Mouse (Mus musculus) mesoderm, embryonic 11.5 days (tissue): ENCODE results near the gene Mrps35.

Experiments
- DNase-seq: peaks from one replicate; pipeline ENCODE4 v3.0.0-alpha.2; 2012; ENCODE audit warnings: low read depth, low spot score

The Mrps35 gene

GRCm38 (mm10) chr6:147042291-147043290 lies at the start of gene Mrps35:
Gene Mrps35, plus strand, starts transcription at chr6:147042764.
- DNase-seq: peak; percentile 89

GRCm38 (mm10) chr6:146994236-146994635 lies 48.3 kb upstream of the Mrps35 start:
- peak; percentile 54 for DNase-seq

- DNase-seq: no peak
Observed at GRCm38 (mm10) chr6:146995391-146995790, 47.2 kb upstream of the Mrps35 start.

GRCm38 (mm10) chr6:146995878-146996277 lies 46.7 kb upstream of the Mrps35 start:
- DNase-seq: no peak

- DNase-seq: no peak
Observed at GRCm38 (mm10) chr6:146997006-146997405, 45.6 kb upstream of the Mrps35 start.

- DNase-seq: no peak
Observed at GRCm38 (mm10) chr6:146998710-146999109, 43.9 kb upstream of the Mrps35 start.

- no peak for DNase-seq
Observed at GRCm38 (mm10) chr6:146999302-146999701, 43.3 kb upstream of the Mrps35 start.

- DNase-seq: no peak
Observed at GRCm38 (mm10) chr6:146999755-147000154, 42.8 kb upstream of the Mrps35 start.

- DNase-seq: peak; percentile 56
Observed at GRCm38 (mm10) chr6:147008148-147008547, 34.4 kb upstream of the Mrps35 start.

GRCm38 (mm10) chr6:147010358-147010757 lies 32.2 kb upstream of the Mrps35 start:
- DNase-seq: no peak

GRCm38 (mm10) chr6:147010811-147011520 lies 31.6 kb upstream of the Mrps35 start:
- no peak for DNase-seq

GRCm38 (mm10) chr6:147011555-147011954 lies 31.0 kb upstream of the Mrps35 start:
- no peak for DNase-seq

GRCm38 (mm10) chr6:147011977-147012376 lies 30.6 kb upstream of the Mrps35 start:
- no peak for DNase-seq

- no peak for DNase-seq
Observed at GRCm38 (mm10) chr6:147013546-147013945, 29.0 kb upstream of the Mrps35 start.

- no peak for DNase-seq
Observed at GRCm38 (mm10) chr6:147017906-147018305, 24.7 kb upstream of the Mrps35 start.

- no peak for DNase-seq
Observed at GRCm38 (mm10) chr6:147018364-147018763, 24.2 kb upstream of the Mrps35 start.

GRCm38 (mm10) chr6:147021181-147021580 lies 21.4 kb upstream of the Mrps35 start:
- DNase-seq: no peak

- DNase-seq: no peak
Observed at GRCm38 (mm10) chr6:147022375-147023132, 20.0 kb upstream of the Mrps35 start.

GRCm38 (mm10) chr6:147023133-147023395 lies 19.5 kb upstream of the Mrps35 start:
- no peak for DNase-seq

GRCm38 (mm10) chr6:147023568-147023967 lies 19.0 kb upstream of the Mrps35 start:
- DNase-seq: no peak

- DNase-seq: no peak
Observed at GRCm38 (mm10) chr6:147024761-147025160, 17.8 kb upstream of the Mrps35 start.

- DNase-seq: no peak
Observed at GRCm38 (mm10) chr6:147028396-147028795, 14.2 kb upstream of the Mrps35 start.
